In the genomic region with DNA sequence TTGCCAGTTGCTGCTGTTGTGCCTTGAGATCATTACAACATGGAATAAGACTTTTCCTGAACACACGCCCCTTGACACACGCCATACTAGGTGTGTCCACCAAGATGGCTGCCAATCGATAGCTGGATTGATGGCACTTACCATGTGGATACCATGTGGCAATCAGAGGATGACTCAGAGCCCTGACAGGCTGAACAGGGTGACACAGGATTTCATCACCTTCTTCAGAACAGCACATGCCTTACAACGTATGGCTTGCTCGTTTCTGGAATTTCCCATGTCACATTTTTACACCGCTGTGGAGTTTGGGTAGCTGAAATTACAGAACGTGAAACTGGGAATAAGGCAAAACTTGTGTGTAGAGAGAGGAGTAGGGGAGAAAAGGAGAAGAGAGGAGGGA, we compare ENCODE assay signal across 23 mouse cellular contexts.
DNase-seq lines count a peak whose midpoint lies in the region; ATAC-seq and TF ChIP-seq lines count a peak whose summit lies in the region.
"Had no signal": no experiment of that assay in that cellular context is flagged by ENCODE, and none has a peak within 500 bp of the region (broad histone marks: within the 10 kb centered on the region; RNA-seq: fewer than 3 reads in every experiment).

No protein-coding gene starts in this region.

- WGBS in stomach, postnatal 0 days: 74% methylated on average over 7 of the region's 7 CpGs

- TF ChIP-seq CTCF in MEL (IDR thresholded peaks at IDR 0.05 in 2 of 3, conservative IDR thresholded peaks at IDR 0.05 in 1 of 3; ENCODE audit: control insufficient read depth in 1 of 3, insufficient read depth in 1 of 3, low read depth in 2 of 3, low read length in 3 of 3, poor library complexity in 1 of 3, severe bottlenecking in 1 of 3): no peak
- TF ChIP-seq CTCF in stomach, postnatal 0 days (IDR thresholded peaks at IDR 0.05; ENCODE audit: low read depth): no peak

- TF ChIP-seq RAD21 in MEL (IDR thresholded peaks at IDR 0.05; ENCODE audit: low read depth, low read length): no peak

- no peak for TF ChIP-seq POLR2A in MEL (IDR thresholded peaks at IDR 0.05; ENCODE audit: control insufficient read depth in 1 of 2, insufficient read depth in 1 of 2, low read depth in 1 of 2, low read length in 2 of 2, poor library complexity in 1 of 2)

- peaks cover 0 to 2% of the 10 kb centered on the region in 2 experiments; a peak in 1 of 4 replicates for H3K36me3 ChIP-seq in MEL (ENCODE audit: control insufficient read depth in 1 of 2, insufficient read depth in 2 of 2, low read length in 2 of 2)
- no peaks in the 10 kb centered on the region for H3K36me3 ChIP-seq in stomach, postnatal 0 days (ENCODE audit: control insufficient read depth, insufficient read depth, low read length)
- H3K36me3 ChIP-seq: heart, embryonic 12.5 days; limb, embryonic 13.5 days; neural tube, embryonic 12.5 days had no signal

- no peaks in the 10 kb centered on the region for H3K9me3 ChIP-seq in MEL (replicated peaks; ENCODE audit: insufficient read depth, low read length)
- H3K9me3 ChIP-seq in stomach, postnatal 0 days (ENCODE audit: control insufficient read depth, low read length): no peaks in the 10 kb centered on the region
- H3K9me3 ChIP-seq: heart, embryonic 12.5 days; limb, embryonic 13.5 days; neural tube, embryonic 12.5 days had no signal

- peak; percentile 76 for ATAC-seq in granulocyte monocyte progenitor cell, adult 5-6 weeks (replicated peaks; ENCODE audit: poor library complexity, severe bottlenecking)
- ATAC-seq in stomach, postnatal 0 days (ENCODE audit: low FRiP score, low TSS enrichment): peak; percentile 65; the same call in 1 of the 2 replicates
- ATAC-seq: forebrain, embryonic 14.5 days; inflammation-experienced regulatory T-cells, adult 6 months; midbrain, embryonic 16.5 days had no signal

- peak; percentile 1 to 2 for DNase-seq in spleen, postnatal 10 days (ENCODE audit: low spot score in 2 of 2)
- no peak for DNase-seq in spleen, adult 12 weeks (ENCODE audit: low spot score)
- DNase-seq in MEL (ENCODE audit: low read depth, low spot score): peak; percentile 36
- DNase-seq in stomach, postnatal 0 days (ENCODE audit: low spot score): no peak
- DNase-seq in gastrocnemius, postnatal 36 days: no peak
- DNase-seq in left cerebral cortex, adult 9 months (ENCODE audit: low spot score in 2 of 2): no peak
- DNase-seq in heart, adult 8-10 months (ENCODE audit: low spot score): no peak
- DNase-seq: adrenal gland, adult 8-10 months; cerebellum, adult 18-20 months; gastrocnemius, adult 2 months; lung, adult 18-20 months; spleen, adult 18-20 months had no signal

- H3K79me2 ChIP-seq in MEL (ENCODE audit: control insufficient read depth, insufficient read depth, low read length, poor library complexity): no peaks in the 10 kb centered on the region

- intact Hi-C loops in gastrocnemius, postnatal 36 days (cut with DNase I): no loop called here

- peaks cover 0 to 20% of the 10 kb centered on the region in 2 experiments; a peak in 2 of 4 replicates for H3K4me1 ChIP-seq in MEL (ENCODE audit: control insufficient read depth in 1 of 2, insufficient read depth in 2 of 2, low read length in 2 of 2)
- H3K4me1 ChIP-seq in stomach, postnatal 0 days (replicated peaks; ENCODE audit: control insufficient read depth, insufficient read depth): no peaks in the 10 kb centered on the region
- H3K4me1 ChIP-seq: neural tube, embryonic 12.5 days had no signal

- no peaks in the 10 kb centered on the region for H3K27me3 ChIP-seq in MEL (ENCODE audit: control insufficient read depth in 1 of 2, insufficient read depth in 2 of 2, low read length in 2 of 2)
- H3K27me3 ChIP-seq in stomach, postnatal 0 days (ENCODE audit: control insufficient read depth, insufficient read depth, low read length): no peaks in the 10 kb centered on the region
- H3K27me3 ChIP-seq: heart, embryonic 12.5 days; limb, embryonic 13.5 days; neural tube, embryonic 12.5 days had no signal

- H3K4me2 ChIP-seq in stomach, postnatal 0 days (replicated peaks; ENCODE audit: low read depth): no peak overlapping the region
- H3K4me2 ChIP-seq: heart, embryonic 12.5 days; limb, embryonic 13.5 days; neural tube, embryonic 12.5 days had no signal

- TF ChIP-seq EP300 in MEL (IDR thresholded peaks at IDR 0.05; ENCODE audit: low read depth in 1 of 2, low read length in 2 of 2): no peak
- TF ChIP-seq EP300 in stomach, postnatal 0 days (optimal IDR thresholded peaks at IDR 0.05): no peak

- H3K4me3 ChIP-seq in MEL (ENCODE audit: control insufficient read depth in 1 of 2, insufficient read depth in 1 of 2, low read depth in 2 of 2, low read length in 2 of 2): no peak overlapping the region
- H3K4me3 ChIP-seq in stomach, postnatal 0 days (ENCODE audit: low read depth, low read length): no peak overlapping the region
- H3K4me3 ChIP-seq: gastrocnemius, adult 2 months; heart, embryonic 12.5 days; layer of hippocampus, adult 2 months; left cerebral cortex, adult 2 months; limb, embryonic 13.5 days; megakaryocyte, embryonic 14.5 days; neural tube, embryonic 12.5 days had no signal

- H3K27ac ChIP-seq in MEL (ENCODE audit: control insufficient read depth, low read depth, low read length): peak overlapping the region; percentile 47; the same call in 1 of the 2 replicates
- no peak overlapping the region for H3K27ac ChIP-seq in stomach, postnatal 0 days (replicated peaks)
- H3K27ac ChIP-seq: gastrocnemius, adult 2 months; kidney, postnatal 0 days; layer of hippocampus, adult 2 months; left cerebral cortex, adult 2 months; limb, embryonic 13.5 days; neural tube, embryonic 12.5 days had no signal

- peak overlapping the region; percentile 14; the same call in 1 of the 2 replicates for H3K9ac ChIP-seq in MEL (ENCODE audit: control insufficient read depth, low read depth, low read length, poor library complexity, severe bottlenecking)
- H3K9ac ChIP-seq in stomach, postnatal 0 days (ENCODE audit: low read length): no peak overlapping the region
- H3K9ac ChIP-seq: heart, embryonic 12.5 days; limb, embryonic 13.5 days; neural tube, embryonic 12.5 days had no signal

TF ChIP-seq in MEL, 35 proteins besides CTCF, POLR2A, EP300 and RAD21:
- TF ChIP-seq SMC3 (IDR thresholded peaks at IDR 0.05; ENCODE audit: low read depth, low read length) (no peak), MAFK (IDR thresholded peaks at IDR 0.05; ENCODE audit: borderline replicate concordance, low read depth, low read length) (no peak), MYC (IDR thresholded peaks at IDR 0.05; ENCODE audit: low read depth, low read length) (0 out of 2 replicates have a peak, but pooled peaks have one; percentile 35), MAX (IDR thresholded peaks at IDR 0.05; ENCODE audit: low read length) (no peak)

Comparison
In these comparisons a context has a peak if more than half of its experiments do, and no peak if none do; other contexts are left out.
1. DNase-seq: peak in spleen, postnatal 10 days (2 of 2) and MEL (single experiment); none in spleen, adult 12 weeks (single experiment), stomach, postnatal 0 days (single experiment), gastrocnemius, postnatal 36 days (0 of 2), left cerebral cortex, adult 9 months (0 of 2) and heart, adult 8-10 months (single experiment).